Mouse (Mus musculus) heart, embryonic 11.5 days (tissue): ENCODE measurements around the gene Prickle1. TPM values are rescaled to one million over a fixed set of nuclear protein-coding genes. Genes with fewer than 3 reads are reported as not detected.

Experiments used
- ATAC-seq: fragments of 200-750 bp; cut with Nextera tagmentation; replicated peaks from 2 replicates; pipeline ENCODE4 v1.8.0; 2017; ENCODE audit warnings: moderate library complexity; ENCODE audit not compliant: insufficient number of reproducible peaks, low FRiP score, low TSS enrichment
- H3K27ac ChIP-seq: fragments of 300-500 bp; sonication (generic); 2 replicates; pipeline ENCODE4 v1.5.1; 2014; ENCODE audit warnings: mild to moderate bottlenecking, low read depth, low read length
- H3K27me3 ChIP-seq: fragments of 300-500 bp; sonication (generic); 2 replicates; pipeline ENCODE4 v1.6.1; 2014; ENCODE audit warnings: mild to moderate bottlenecking, low read length, mixed read lengths; ENCODE audit not compliant: control insufficient read depth, insufficient read depth
- H3K36me3 ChIP-seq: fragments of 300-500 bp; sonication (generic); 2 replicates; pipeline ENCODE4 v1.6.1; 2014; ENCODE audit warnings: mild to moderate bottlenecking, low read length, moderate library complexity, mixed read lengths; ENCODE audit not compliant: control insufficient read depth, insufficient read depth
- H3K4me1 ChIP-seq: fragments of 300-500 bp; sonication (generic); 2 replicates; pipeline ENCODE4 v1.6.1; 2014; ENCODE audit warnings: low read length; ENCODE audit not compliant: control insufficient read depth, insufficient read depth
- H3K4me2 ChIP-seq: fragments of 300-500 bp; sonication (generic); 2 replicates; pipeline ENCODE4 v1.6.1; 2014; ENCODE audit warnings: mild to moderate bottlenecking, moderate library complexity
- H3K4me3 ChIP-seq: fragments of 300-500 bp; sonication (generic); 2 replicates; pipeline ENCODE4 v1.5.1; 2014; ENCODE audit warnings: low read depth, low read length
- H3K9ac ChIP-seq: fragments of 300-500 bp; sonication (generic); 2 replicates; pipeline ENCODE4 v1.6.1; 2014; ENCODE audit warnings: mild to moderate bottlenecking, low read depth, low read length, moderate library complexity
- H3K9me3 ChIP-seq: fragments of 300-500 bp; sonication (generic); replicated peaks from 2 replicates; pipeline ENCODE4 v1.6.1; 2016; ENCODE audit warnings: low read length; ENCODE audit not compliant: control insufficient read depth
- WGBS: fragments of 180-500 bp; shearing (Covaris S2); extraction: QIAGEN DNeasy Blood & Tissue Kit; methylation state at CpG from one replicate; pipeline ENCODE4 v1.1.7; 2014; ENCODE audit not compliant: insufficient replicate concordance; 5-methylcytosine and 5-hydroxymethylcytosine counted together
- polyA plus RNA-seq: library from polyadenylated mRNA; unstranded; fragments of >200 nt; fragmentation: Nextera tagmentation; extraction: Ambion mirVana; gene quantifications from 2 replicates; pipeline ENCODE4 v1.2.1, GENCODE M21; 2014

The Prickle1 gene
- polyA plus RNA-seq, 1 experiment from 2014 or later = 29.5 TPM

DNA sequence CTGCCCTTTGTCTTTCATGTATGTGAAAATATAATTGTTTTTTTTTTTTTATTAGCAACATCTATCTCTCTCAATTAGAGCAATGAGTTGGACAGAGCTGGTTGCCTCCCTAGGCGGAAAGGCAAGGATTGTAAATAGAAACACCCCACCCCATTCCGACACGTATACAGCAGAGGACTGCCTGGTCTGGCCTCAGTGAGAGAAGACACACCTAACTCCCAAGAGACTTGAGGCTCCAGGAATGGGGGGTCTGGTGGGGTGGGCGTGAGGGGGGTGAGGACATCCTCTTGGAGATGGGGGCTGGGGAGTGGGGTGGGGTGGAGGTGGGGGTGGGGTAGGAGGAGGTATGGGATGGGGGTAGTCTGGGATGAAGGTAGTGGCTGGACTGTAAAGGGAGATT lies 23.9 kb upstream of the Prickle1 start:
- Histone ChIP-seq H3K4me1 (no peaks in the 10 kb centered on the region), H3K9me3 (peaks cover 7% of the 10 kb centered on the region; the same call in 1 of the 2 replicates), H3K27me3 (no peaks in the 10 kb centered on the region), H3K4me3 (no peak overlapping the region), H3K27ac (no peak overlapping the region), H3K4me2 (no peak overlapping the region), H3K36me3 (no peaks in the 10 kb centered on the region), H3K9ac (no peak overlapping the region)
- ATAC-seq = no peak
- WGBS = 54% methylated on average over 4 of the region's 4 CpGs

DNA sequence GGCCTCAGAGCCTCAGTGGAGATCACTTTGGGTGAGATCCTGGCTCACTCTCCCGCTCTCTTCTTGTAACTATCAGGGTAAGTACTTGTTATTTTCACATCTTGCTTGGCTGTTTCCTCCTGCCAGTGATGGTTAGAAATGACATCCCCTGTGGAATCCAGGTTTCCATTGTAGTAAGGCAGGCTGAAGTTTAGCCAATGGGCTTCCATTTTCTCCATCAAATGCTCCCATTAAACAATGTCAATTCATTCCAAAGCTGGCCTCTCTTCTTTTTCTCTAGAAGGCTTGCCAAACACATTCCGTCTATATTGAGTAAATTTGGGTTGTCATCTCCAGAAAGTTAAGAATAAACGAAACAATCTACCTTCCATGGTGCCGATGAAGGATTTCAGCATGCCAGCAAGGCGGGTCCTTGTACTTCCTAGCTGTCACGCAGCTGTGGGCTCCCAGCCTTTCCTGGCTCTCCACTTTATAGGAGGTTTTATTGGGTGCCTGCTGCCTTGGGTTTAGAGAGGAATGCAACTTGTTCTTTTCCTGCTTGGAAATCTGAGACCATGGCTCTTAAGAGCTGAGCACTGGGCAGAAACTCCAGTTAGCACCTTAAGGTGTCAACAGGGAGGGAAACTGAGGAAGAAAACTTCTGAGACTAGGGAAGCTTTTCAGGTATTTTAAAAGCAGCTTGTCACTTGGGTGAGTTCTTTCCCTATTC lies 22.9 kb upstream of the Prickle1 start:
- no peak overlapping the region for H3K4me2 ChIP-seq
- ATAC-seq = no peak

DNA sequence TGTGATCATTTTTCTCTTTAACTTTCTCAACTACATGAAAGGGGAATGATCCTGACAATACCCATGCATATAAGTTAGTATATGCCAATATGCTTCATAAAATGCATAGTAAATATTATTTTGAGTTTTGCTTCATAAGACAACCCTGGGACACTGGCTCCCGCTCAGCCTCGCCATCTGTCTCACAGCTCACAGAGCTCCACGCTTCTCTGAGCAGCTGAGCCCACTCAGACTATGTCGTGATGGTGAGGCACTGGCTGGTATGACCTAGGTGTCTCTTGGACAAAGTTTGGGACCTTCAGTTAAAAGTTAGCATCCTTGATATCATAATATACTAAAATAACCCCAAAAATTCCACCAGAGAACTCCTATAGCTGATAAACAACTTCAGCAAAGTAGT lies 20.6 kb upstream of the Prickle1 start:
- H3K27ac ChIP-seq = no peak overlapping the region
- no peaks in the 10 kb centered on the region for H3K27me3 ChIP-seq
- H3K9ac ChIP-seq = no peak overlapping the region
- no peak overlapping the region for H3K4me2 ChIP-seq
- 92% methylated on average over 4 of the region's 4 CpGs for WGBS
- no peak for ATAC-seq
- no peaks in the 10 kb centered on the region for H3K36me3 ChIP-seq
- H3K9me3 ChIP-seq = peaks cover 7% of the 10 kb centered on the region; the same call in 1 of the 2 replicates
- H3K4me3 ChIP-seq = no peak overlapping the region
- H3K4me1 ChIP-seq = no peaks in the 10 kb centered on the region

More for the DNA sequence above, 22.9 kb upstream of the Prickle1 start:
- 72% methylated on average over 6 of the region's 6 CpGs for WGBS
- no peaks in the 10 kb centered on the region for H3K27me3 ChIP-seq
- no peak overlapping the region for H3K9ac ChIP-seq
- H3K36me3 ChIP-seq = no peaks in the 10 kb centered on the region
- no peaks in the 10 kb centered on the region for H3K4me1 ChIP-seq
- H3K4me3 ChIP-seq = no peak overlapping the region
- H3K9me3 ChIP-seq = peaks cover 7% of the 10 kb centered on the region; the same call in 1 of the 2 replicates
- H3K27ac ChIP-seq = no peak overlapping the region

DNA sequence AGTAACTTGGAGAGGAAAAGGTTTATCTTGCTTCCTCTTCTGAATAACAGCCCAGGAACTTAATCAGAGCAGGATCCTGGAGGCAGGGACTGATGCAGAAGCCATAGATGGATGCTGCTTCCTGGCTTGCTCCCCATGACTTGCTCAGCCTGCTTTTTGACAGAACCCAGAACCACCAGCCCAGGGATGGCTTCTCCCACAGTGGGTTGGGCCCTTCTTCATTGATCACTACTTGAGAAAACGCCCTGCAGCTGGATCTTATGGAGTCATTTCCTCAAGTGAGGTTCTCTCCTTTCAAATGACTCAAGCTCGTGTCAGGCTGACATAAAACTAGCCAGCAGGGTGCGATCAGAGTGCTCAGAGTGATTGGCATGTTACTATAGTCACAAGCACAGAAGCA lies 19.3 kb upstream of the Prickle1 start:
- ATAC-seq = no peak

DNA sequence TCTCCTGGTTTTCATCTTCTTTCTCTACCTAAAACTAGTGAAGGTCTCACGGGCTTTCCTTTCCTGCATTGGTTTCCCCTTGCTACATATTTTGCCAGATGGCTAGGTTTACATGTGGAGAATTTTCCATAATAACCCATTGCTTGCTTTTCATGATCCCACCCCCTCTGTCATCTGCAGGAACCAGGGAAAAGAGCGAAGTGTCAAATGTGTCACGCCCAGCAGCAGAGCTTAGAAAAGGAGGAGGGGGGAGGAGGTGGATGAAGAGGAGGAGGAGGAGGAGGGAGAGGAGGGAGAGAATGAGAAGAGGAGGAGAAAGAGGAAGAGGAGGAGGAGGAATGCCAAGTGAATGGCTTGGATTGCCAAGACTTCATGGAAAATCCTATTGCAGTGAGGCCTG lies 17.9 kb upstream of the Prickle1 start:
- no peak overlapping the region for H3K27ac ChIP-seq
- no peaks in the 10 kb centered on the region for H3K36me3 ChIP-seq
- H3K4me2 ChIP-seq = no peak overlapping the region
- H3K4me1 ChIP-seq = no peaks in the 10 kb centered on the region; the same call in 1 of the 2 replicates
- no peak overlapping the region for H3K9ac ChIP-seq
- no peak overlapping the region for H3K4me3 ChIP-seq
- 69% methylated on average over 3 of the region's 3 CpGs for WGBS
- no peaks in the 10 kb centered on the region for H3K27me3 ChIP-seq
- no peak for ATAC-seq
- peaks cover 7% of the 10 kb centered on the region; the same call in 1 of the 2 replicates for H3K9me3 ChIP-seq

More for the DNA sequence above, 19.3 kb upstream of the Prickle1 start:
- no peak overlapping the region for H3K4me2 ChIP-seq
- no peak overlapping the region for H3K9ac ChIP-seq
- no peaks in the 10 kb centered on the region for H3K27me3 ChIP-seq
- 78% methylated on average over 3 of the region's 3 CpGs for WGBS
- H3K27ac ChIP-seq = no peak overlapping the region
- no peaks in the 10 kb centered on the region; the same call in 1 of the 2 replicates for H3K4me1 ChIP-seq
- no peaks in the 10 kb centered on the region for H3K36me3 ChIP-seq
- H3K9me3 ChIP-seq = peaks cover 7% of the 10 kb centered on the region; the same call in 1 of the 2 replicates
- H3K4me3 ChIP-seq = no peak overlapping the region

DNA sequence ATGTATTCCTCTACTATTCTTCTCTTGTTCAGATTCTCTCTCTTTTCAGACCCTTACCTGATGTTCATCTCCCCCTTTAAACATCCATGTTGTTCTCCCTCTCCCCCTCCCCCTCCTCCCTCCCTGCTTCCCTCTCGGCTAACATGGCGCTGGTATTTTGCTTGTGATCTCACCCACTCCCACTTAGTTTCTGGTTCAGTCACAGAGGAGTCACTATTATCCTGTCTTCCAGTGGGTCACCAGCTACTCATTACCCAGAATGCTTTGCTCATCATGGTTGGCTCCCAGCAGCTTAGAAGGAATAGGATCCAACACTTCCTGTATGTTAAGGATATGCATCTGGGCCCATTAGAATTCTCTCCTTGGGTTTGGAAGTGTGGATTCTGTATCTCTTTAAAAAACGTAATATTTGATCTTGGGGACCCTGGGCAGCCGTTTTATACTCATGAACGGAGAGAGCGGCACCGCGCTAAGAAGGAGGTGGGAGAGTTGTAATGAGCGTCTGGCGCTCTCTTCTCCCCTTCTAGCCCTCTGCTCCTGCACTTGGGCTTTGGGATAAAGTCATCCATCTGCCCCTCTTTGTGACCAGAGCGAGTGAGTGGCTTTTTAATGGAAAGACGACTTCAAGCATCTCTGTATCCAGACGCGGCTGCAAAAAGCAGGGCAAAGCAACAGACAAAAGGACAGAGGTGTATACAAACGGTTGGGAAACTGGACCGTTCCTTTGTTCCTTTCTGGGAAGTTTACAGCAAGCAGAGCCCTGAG lies 16.0 kb upstream of the Prickle1 start:
- Histone ChIP-seq H3K27ac (no peak overlapping the region), H3K9me3 (peaks cover 7% of the 10 kb centered on the region; the same call in 1 of the 2 replicates), H3K4me1 (no peaks in the 10 kb centered on the region; the same call in 1 of the 2 replicates), H3K36me3 (no peaks in the 10 kb centered on the region), H3K4me2 (no peak overlapping the region), H3K4me3 (no peak overlapping the region), H3K9ac (no peak overlapping the region), H3K27me3 (no peaks in the 10 kb centered on the region)
- no peak for ATAC-seq
- 86% methylated on average over 16 of the region's 16 CpGs for WGBS

DNA sequence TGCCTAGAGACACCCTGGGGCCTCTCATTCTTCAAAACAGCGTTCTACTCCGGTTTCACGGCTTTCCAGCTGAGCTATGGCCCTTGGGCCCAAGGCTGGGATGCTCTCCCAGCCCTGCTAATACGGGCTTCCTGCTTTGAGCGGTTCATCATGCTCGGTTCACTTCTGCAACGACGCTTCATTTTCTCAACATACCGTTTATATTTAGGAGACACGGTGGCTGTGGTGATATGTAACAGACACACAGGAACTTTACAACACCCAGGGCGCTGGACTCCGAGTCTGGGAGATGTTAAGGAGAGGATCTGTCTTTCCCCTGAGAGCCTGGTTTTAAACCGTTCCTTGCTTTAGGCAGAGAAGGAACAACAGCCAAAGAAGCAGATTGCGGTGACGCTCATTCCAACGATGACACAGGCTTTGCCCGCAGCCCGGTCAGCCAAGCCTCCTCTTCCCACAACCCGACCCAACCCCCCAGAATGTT lies 15.1 kb upstream of the Prickle1 start:
- Histone ChIP-seq H3K27ac (0 out of 2 replicates have a peak overlapping the region, but pooled peaks have one; percentile 41), H3K36me3 (no peaks in the 10 kb centered on the region), H3K4me1 (no peaks in the 10 kb centered on the region; the same call in 1 of the 2 replicates), H3K4me2 (peak overlapping the region; percentile 35), H3K27me3 (no peaks in the 10 kb centered on the region), H3K9me3 (peaks cover 7% of the 10 kb centered on the region; the same call in 1 of the 2 replicates), H3K9ac (0 out of 2 replicates have a peak overlapping the region, but pooled peaks have one; percentile 30), H3K4me3 (no peak overlapping the region)
- no peak for ATAC-seq
- 44% methylated on average over 19 of the region's 19 CpGs for WGBS

DNA sequence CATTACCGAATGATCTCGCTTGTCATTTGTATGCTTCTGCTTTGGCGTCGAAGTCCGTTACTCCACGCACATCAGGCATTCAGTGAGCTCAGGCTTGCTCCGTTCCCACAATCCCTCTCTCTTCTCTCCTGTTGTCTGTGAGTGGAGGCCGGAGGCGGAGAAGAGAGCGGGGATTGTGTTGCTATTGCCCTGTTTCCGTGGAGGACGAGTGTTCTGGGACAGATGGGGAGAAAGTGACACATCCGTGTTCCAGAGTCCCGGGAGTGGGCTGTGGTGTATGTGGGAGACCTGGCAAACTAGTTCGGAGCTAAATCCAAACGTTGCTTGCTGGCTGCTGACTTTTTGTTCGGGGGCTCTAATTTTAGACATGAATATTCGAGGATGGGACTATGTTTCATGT lies 14.6 kb upstream of the Prickle1 start:
- Histone ChIP-seq H3K4me2 (no peak overlapping the region), H3K4me1 (no peaks in the 10 kb centered on the region; the same call in 1 of the 2 replicates), H3K27ac (no peak overlapping the region), H3K9ac (no peak overlapping the region), H3K9me3 (peaks cover 4% of the 10 kb centered on the region; the same call in 1 of the 2 replicates), H3K4me3 (no peak overlapping the region), H3K27me3 (no peaks in the 10 kb centered on the region), H3K36me3 (no peaks in the 10 kb centered on the region)
- 86% methylated on average over 18 of the region's 18 CpGs for WGBS
- no peak for ATAC-seq
